Mouse (Mus musculus): ENCODE results near the gene Ube2v1.

DNA sequence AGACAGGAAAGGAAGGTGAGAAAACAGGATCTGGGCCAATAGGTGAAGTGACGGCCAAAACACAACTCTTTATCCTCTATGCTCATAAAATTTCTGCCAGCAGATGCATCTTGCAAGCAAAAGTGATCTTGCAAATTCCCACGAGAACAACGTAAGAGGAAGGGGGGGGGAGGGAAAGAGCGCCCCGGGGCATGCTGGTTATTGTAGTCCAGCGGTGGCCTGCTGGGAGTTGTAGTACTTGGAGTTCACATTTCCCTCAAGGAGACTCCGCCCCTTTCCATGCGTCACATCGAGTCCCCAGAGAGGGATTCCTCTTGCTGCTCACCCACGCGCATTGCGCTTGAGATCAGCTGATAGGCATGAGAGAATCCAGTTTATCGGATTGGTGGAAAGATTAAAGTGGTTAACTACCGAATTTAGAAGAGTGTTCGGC lies 2.5 kb upstream of the Ube2v1 start:
- TF ChIP-seq POLR2A (IDR thresholded peaks at IDR 0.05; ENCODE audit: insufficient read length, low read depth) (peak; percentile 52), TCF3 (IDR thresholded peaks at IDR 0.05; ENCODE audit: insufficient read length, low read depth) (no peak), USF1 (IDR thresholded peaks at IDR 0.05; ENCODE audit: low read depth) (peak; percentile 70), POLR2AphosphoS2 (IDR thresholded peaks at IDR 0.05; ENCODE audit: insufficient read length, low read depth) (peak; percentile 46), CEBPB (IDR thresholded peaks at IDR 0.05; ENCODE audit: insufficient read depth, poor library complexity, severe bottlenecking) (peak; percentile 41; the same call in 1 of the 2 replicates)

Data from myocyte (in vitro differentiated cells).